Mouse (Mus musculus): ENCODE results near the gene Asgr1. TPM values are rescaled to one million over a fixed set of nuclear protein-coding genes. Genes with fewer than 3 reads are reported as not detected.
A peak's percentile ranks its signal among the peaks of the same experiment; 100 is the strongest.

Asgr1 gene
- polyA plus RNA-seq, 1 experiment from 2014 or later = 2.8 TPM

GRCm38 (mm10) chr11:70028401-70029129 is 25.3 kb upstream of the Asgr1 start:
- peak overlapping the region; percentile 66 for H3K4me2 ChIP-seq
- 17% methylated on average over 12 of the region's 12 CpGs for WGBS
- no peaks in the 10 kb centered on the region for H3K9me3 ChIP-seq
- ATAC-seq (ENCODE audit: low FRiP score, low read depth) = peak; percentile 7; the same call in 1 of the 2 replicates
- peak overlapping the region; percentile 37 for H3K4me3 ChIP-seq
- H3K9ac ChIP-seq = peak overlapping the region; percentile 30
- peak overlapping the region; percentile 96 for H3K27ac ChIP-seq (replicated peaks)
- no peaks in the 10 kb centered on the region for H3K27me3 ChIP-seq
- H3K4me1 ChIP-seq (replicated peaks) = peaks cover 73% of the 10 kb centered on the region
- peaks cover 26% of the 10 kb centered on the region for H3K36me3 ChIP-seq

GRCm38 (mm10) chr11:70029130-70029801 is 24.6 kb upstream of the Asgr1 start:
- Histone ChIP-seq H3K4me3 (peak overlapping the region; percentile 37), H3K4me1 (replicated peaks) (peaks cover 66% of the 10 kb centered on the region), H3K9me3 (no peaks in the 10 kb centered on the region), H3K27me3 (no peaks in the 10 kb centered on the region), H3K36me3 (peaks cover 30% of the 10 kb centered on the region), H3K4me2 (peak overlapping the region; percentile 66), H3K9ac (peak overlapping the region; percentile 50), H3K27ac (replicated peaks) (peak overlapping the region; percentile 96)
- WGBS = under 1% methylated on average over 20 of the region's 20 CpGs
- ATAC-seq (ENCODE audit: low FRiP score, low read depth) = peak; percentile 93

GRCm38 (mm10) chr11:70029829-70030550 is 23.9 kb upstream of the Asgr1 start:
- peaks cover 33% of the 10 kb centered on the region for H3K36me3 ChIP-seq
- H3K27me3 ChIP-seq = no peaks in the 10 kb centered on the region
- no peaks in the 10 kb centered on the region for H3K9me3 ChIP-seq
- H3K4me2 ChIP-seq = peak overlapping the region; percentile 66
- peak; percentile 27 for ATAC-seq (ENCODE audit: low FRiP score, low read depth)
- WGBS = 18% methylated on average over 11 of the region's 11 CpGs
- H3K9ac ChIP-seq = peak overlapping the region; percentile 50
- H3K4me3 ChIP-seq = peak overlapping the region; percentile 37
- peaks cover 58% of the 10 kb centered on the region for H3K4me1 ChIP-seq (replicated peaks)
- H3K27ac ChIP-seq (replicated peaks) = peak overlapping the region; percentile 96

- Histone ChIP-seq H3K4me2 (peak overlapping the region; percentile 66), H3K27me3 (no peaks in the 10 kb centered on the region), H3K4me3 (no peak overlapping the region), H3K4me1 (replicated peaks) (peaks cover 50% of the 10 kb centered on the region), H3K36me3 (peaks cover 33% of the 10 kb centered on the region), H3K9me3 (no peaks in the 10 kb centered on the region), H3K27ac (replicated peaks) (peak overlapping the region; percentile 96), H3K9ac (peak overlapping the region; percentile 50; the same call in 1 of the 2 replicates)
- 84% methylated on average over 28 of the region's 28 CpGs for WGBS
- ATAC-seq (ENCODE audit: low FRiP score, low read depth) = no peak
Observed at GRCm38 (mm10) chr11:70030651-70031320, 23.1 kb upstream of the Asgr1 start.

- no peaks in the 10 kb centered on the region for H3K9me3 ChIP-seq
- no peaks in the 10 kb centered on the region for H3K27me3 ChIP-seq
- peaks cover 45% of the 10 kb centered on the region for H3K4me1 ChIP-seq (replicated peaks)
- no peak overlapping the region for H3K4me3 ChIP-seq
- WGBS = 95% methylated on average over 11 of the region's 11 CpGs
- ATAC-seq (ENCODE audit: low FRiP score, low read depth) = no peak
- no peak overlapping the region for H3K4me2 ChIP-seq
- 0 out of 2 replicates have a peak overlapping the region, but pooled peaks have one; percentile 25 for H3K27ac ChIP-seq (replicated peaks)
- H3K36me3 ChIP-seq = peaks cover 33% of the 10 kb centered on the region
- H3K9ac ChIP-seq = no peak overlapping the region
Observed at GRCm38 (mm10) chr11:70031321-70031670, 22.6 kb upstream of the Asgr1 start.

DNA sequence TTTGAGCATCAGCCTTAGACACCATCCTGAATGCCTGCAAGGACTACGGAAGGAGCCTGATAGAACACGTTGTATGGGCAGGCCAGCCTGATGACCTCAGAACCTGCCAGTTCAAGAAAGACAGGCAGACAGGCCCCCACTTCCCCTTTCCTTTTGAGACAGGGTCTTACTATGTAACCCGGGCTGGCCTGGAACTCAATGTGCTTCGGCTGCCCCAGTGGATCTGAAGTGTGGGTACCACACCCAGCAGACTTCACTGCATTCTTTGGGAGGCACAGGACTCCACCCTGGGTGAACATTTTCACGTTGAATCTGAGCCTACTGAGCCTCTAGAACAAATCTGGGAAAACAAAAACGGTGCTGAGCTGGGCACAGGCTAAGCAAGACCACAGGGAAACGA is 15.7 kb upstream of the Asgr1 start:
- H3K9me3 ChIP-seq = no peaks in the 10 kb centered on the region
- H3K4me3 ChIP-seq = no peak overlapping the region
- no peak overlapping the region for H3K27ac ChIP-seq (replicated peaks)
- peaks cover 45% of the 10 kb centered on the region for H3K36me3 ChIP-seq
- no peak overlapping the region for H3K4me2 ChIP-seq
- 83% methylated on average over 7 of the region's 7 CpGs for WGBS
- no peak for ATAC-seq (ENCODE audit: low FRiP score, low read depth)
- no peaks in the 10 kb centered on the region for H3K27me3 ChIP-seq
- no peak overlapping the region for H3K9ac ChIP-seq
- no peaks in the 10 kb centered on the region for H3K4me1 ChIP-seq (replicated peaks)

GRCm38 (mm10) chr11:70039631-70040030 is 14.3 kb upstream of the Asgr1 start:
- peaks cover 46% of the 10 kb centered on the region for H3K36me3 ChIP-seq
- no peak for ATAC-seq (ENCODE audit: low FRiP score, low read depth)

GRCm38 (mm10) chr11:70040184-70040583 is 13.7 kb upstream of the Asgr1 start:
- no peak overlapping the region for H3K4me2 ChIP-seq
- no peaks in the 10 kb centered on the region for H3K27me3 ChIP-seq
- no peaks in the 10 kb centered on the region for H3K4me1 ChIP-seq (replicated peaks)
- H3K36me3 ChIP-seq = peaks cover 50% of the 10 kb centered on the region
- no peak overlapping the region for H3K27ac ChIP-seq (replicated peaks)
- WGBS = 92% methylated on average over 7 of the region's 7 CpGs
- H3K9me3 ChIP-seq = no peaks in the 10 kb centered on the region
- H3K4me3 ChIP-seq = no peak overlapping the region
- no peak overlapping the region for H3K9ac ChIP-seq
- no peak for ATAC-seq (ENCODE audit: low FRiP score, low read depth)

More at GRCm38 (mm10) chr11:70039631-70040030, 14.3 kb upstream of the Asgr1 start:
- no peaks in the 10 kb centered on the region for H3K4me1 ChIP-seq (replicated peaks)
- no peak overlapping the region for H3K4me3 ChIP-seq
- no peak overlapping the region for H3K9ac ChIP-seq
- 95% methylated on average over 10 of the region's 10 CpGs for WGBS
- H3K27me3 ChIP-seq = no peaks in the 10 kb centered on the region
- no peak overlapping the region for H3K27ac ChIP-seq (replicated peaks)
- no peaks in the 10 kb centered on the region for H3K9me3 ChIP-seq
- H3K4me2 ChIP-seq = no peak overlapping the region

GRCm38 (mm10) chr11:70042309-70043085 is 11.4 kb upstream of the Asgr1 start:
- Histone ChIP-seq H3K4me1 (replicated peaks) (no peaks in the 10 kb centered on the region), H3K27me3 (no peaks in the 10 kb centered on the region), H3K27ac (replicated peaks) (no peak overlapping the region), H3K4me3 (no peak overlapping the region), H3K9me3 (no peaks in the 10 kb centered on the region), H3K9ac (no peak overlapping the region), H3K4me2 (no peak overlapping the region), H3K36me3 (peaks cover 57% of the 10 kb centered on the region)
- no peak for ATAC-seq (ENCODE audit: low FRiP score, low read depth)
- WGBS = 86% methylated on average over 23 of the region's 23 CpGs

GRCm38 (mm10) chr11:70043665-70044064 is 10.2 kb upstream of the Asgr1 start:
- WGBS = 75% methylated on average over 7 of the region's 7 CpGs
- H3K4me1 ChIP-seq (replicated peaks) = no peaks in the 10 kb centered on the region
- no peak overlapping the region for H3K4me2 ChIP-seq
- no peak overlapping the region for H3K9ac ChIP-seq
- H3K36me3 ChIP-seq = peaks cover 53% of the 10 kb centered on the region
- no peak for ATAC-seq (ENCODE audit: low FRiP score, low read depth)
- no peak overlapping the region for H3K4me3 ChIP-seq
- H3K27me3 ChIP-seq = no peaks in the 10 kb centered on the region
- H3K9me3 ChIP-seq = no peaks in the 10 kb centered on the region
- no peak overlapping the region for H3K27ac ChIP-seq (replicated peaks)

GRCm38 (mm10) chr11:70045435-70045834 is 8.4 kb upstream of the Asgr1 start:
- Histone ChIP-seq H3K4me1 (replicated peaks) (no peaks in the 10 kb centered on the region), H3K27me3 (no peaks in the 10 kb centered on the region), H3K9ac (no peak overlapping the region), H3K9me3 (no peaks in the 10 kb centered on the region), H3K4me2 (no peak overlapping the region), H3K4me3 (no peak overlapping the region), H3K36me3 (peaks cover 44% of the 10 kb centered on the region), H3K27ac (replicated peaks) (no peak overlapping the region)
- no peak for ATAC-seq (ENCODE audit: low FRiP score, low read depth)
- WGBS = 33% methylated on average over 9 of the region's 9 CpGs
